Mouse (Mus musculus) myocyte (in vitro differentiated cells): ENCODE results near the gene H2-Q7.
"Not testable (repeated sequence)": the region's sequence is repeated elsewhere in the genome, so short reads cannot be mapped to it uniquely, and the experiment has no call there.

ENCODE experiments used
- MAX ChIP-seq: IDR thresholded peaks from one replicate; pipeline ENCODE4 v1.6.1; 2011; ENCODE audit warnings: low read depth, mild to moderate bottlenecking, control low read depth
- MYOD1 ChIP-seq, 3 experiments: IDR thresholded peaks; one replicate each; pipeline ENCODE4 v1.6.1; 2011; ENCODE audit warnings: control low read depth in 2 of 3, low read depth in 2 of 3, mild to moderate bottlenecking in 2 of 3, moderate library complexity in 1 of 3; ENCODE audit not compliant: insufficient read length in 2 of 3, control insufficient read depth in 1 of 3
- POLR2A ChIP-seq: IDR thresholded peaks from one replicate; pipeline ENCODE4 v1.6.1; 2011; ENCODE audit warnings: low read depth, mild to moderate bottlenecking, control low read depth, moderate library complexity; ENCODE audit not compliant: insufficient read length
- POLR2AphosphoS2 ChIP-seq: IDR thresholded peaks from one replicate; pipeline ENCODE4 v1.6.1; 2011; ENCODE audit warnings: low read depth, control low read depth; ENCODE audit not compliant: insufficient read length
- TCF12 ChIP-seq: IDR thresholded peaks from one replicate; pipeline ENCODE4 v1.6.1; 2011; ENCODE audit warnings: mild to moderate bottlenecking, control low read depth; ENCODE audit not compliant: poor library complexity, insufficient read depth, severe bottlenecking
- USF1 ChIP-seq: IDR thresholded peaks from one replicate; pipeline ENCODE4 v1.6.1; 2011; ENCODE audit warnings: low read depth, mild to moderate bottlenecking, control low read depth, moderate library complexity

GRCm38 (mm10) chr17:35442376-35442775, 3.4 kb downstream of the H2-Q7 start:
- TF ChIP-seq USF1; POLR2AphosphoS2; MYOD1 (IDR thresholded peaks at IDR 0.05; ENCODE audit: control insufficient read depth in 1 of 3, insufficient read length in 2 of 3, low read depth in 2 of 3); MAX; POLR2A; TCF12: not testable (repeated sequence)
